Mouse (Mus musculus) liver, embryonic 13.5 days (tissue): ENCODE results near the gene Gm4871. TPM values are rescaled to one million over a fixed set of nuclear protein-coding genes. Genes with fewer than 3 reads are reported as not detected.

Source experiments
- ATAC-seq: fragments of 200-750 bp; cut with Nextera tagmentation; 2 replicates; pipeline ENCODE4 v1.8.0; 2017; ENCODE audit warnings: low read depth, mild to moderate bottlenecking, moderate number of reproducible peaks, moderate library complexity
- DNase-seq: peaks from one replicate; pipeline ENCODE4 v3.0.0; 2022
- H3K27ac ChIP-seq: fragments of 300-500 bp; sonication (generic); 2 replicates; pipeline ENCODE4 v1.5.1; 2015; ENCODE audit warnings: moderate library complexity, mild to moderate bottlenecking, inconsistent platforms
- H3K27me3 ChIP-seq: fragments of 300-500 bp; sonication (generic); 2 replicates; pipeline ENCODE4 v1.6.1; 2015; ENCODE audit warnings: mild to moderate bottlenecking, inconsistent platforms
- H3K36me3 ChIP-seq: fragments of 300-500 bp; sonication (generic); 2 replicates; pipeline ENCODE4 v1.6.1; 2015; ENCODE audit warnings: mild to moderate bottlenecking, inconsistent platforms
- H3K4me1 ChIP-seq: fragments of 300-500 bp; sonication (generic); replicated peaks from 2 replicates; pipeline ENCODE4 v1.6.1; 2015; ENCODE audit warnings: inconsistent platforms
- H3K4me2 ChIP-seq: fragments of 300-500 bp; sonication (generic); 2 replicates; pipeline ENCODE4 v1.6.1; 2015; ENCODE audit warnings: inconsistent platforms, mild to moderate bottlenecking, moderate library complexity
- H3K4me3 ChIP-seq: fragments of 300-500 bp; sonication (generic); replicated peaks from 2 replicates; pipeline ENCODE4 v1.5.1; 2015; ENCODE audit warnings: mild to moderate bottlenecking, inconsistent platforms
- H3K9ac ChIP-seq: fragments of 300-500 bp; sonication (generic); 2 replicates; pipeline ENCODE4 v1.6.1; 2015; ENCODE audit warnings: mild to moderate bottlenecking, inconsistent platforms
- H3K9me3 ChIP-seq: fragments of 300-500 bp; sonication (generic); replicated peaks from 2 replicates; pipeline ENCODE4 v1.6.1; 2016; ENCODE audit warnings: inconsistent platforms
- WGBS: fragments of 180-500 bp; shearing (Covaris S2); methylation state at CpG from one replicate; pipeline ENCODE4 v1.1.7; 2015; ENCODE audit not compliant: insufficient replicate concordance; 5-methylcytosine and 5-hydroxymethylcytosine counted together
- polyA plus RNA-seq: library from polyadenylated mRNA; unstranded; fragments of >200 nt; fragmentation: Nextera tagmentation; extraction: Ambion mirVana; gene quantifications from 2 replicates; pipeline ENCODE4 v1.2.1, GENCODE M21; 2015

Gene Gm4871
- polyA plus RNA-seq, 1 experiment from 2014 or later: not detected

GRCm38 (mm10) chr5:144990481-144990880, 42.1 kb downstream of the Gm4871 start:
- DNase-seq (no peak), ATAC-seq (no peak)
- H3K27ac ChIP-seq: no peak overlapping the region
- no peaks in the 10 kb centered on the region for H3K9me3 ChIP-seq
- H3K9ac ChIP-seq: no peak overlapping the region
- H3K4me1 ChIP-seq: no peaks in the 10 kb centered on the region
- no peak overlapping the region for H3K4me2 ChIP-seq
- WGBS: 67% methylated on average over 5 of the region's 5 CpGs
- H3K27me3 ChIP-seq: no peaks in the 10 kb centered on the region
- no peaks in the 10 kb centered on the region for H3K36me3 ChIP-seq
- no peak overlapping the region for H3K4me3 ChIP-seq

- WGBS: 56% methylated on average over 2 of the region's 2 CpGs
- no peaks in the 10 kb centered on the region for H3K27me3 ChIP-seq
- no peaks in the 10 kb centered on the region for H3K4me1 ChIP-seq
- no peak overlapping the region for H3K27ac ChIP-seq
- no peak overlapping the region for H3K4me3 ChIP-seq
- ATAC-seq (no peak), DNase-seq (no peak)
- no peaks in the 10 kb centered on the region for H3K36me3 ChIP-seq
- no peak overlapping the region for H3K9ac ChIP-seq
- no peak overlapping the region for H3K4me2 ChIP-seq
- H3K9me3 ChIP-seq: no peaks in the 10 kb centered on the region
Observed at GRCm38 (mm10) chr5:144990051-144990450, 42.5 kb downstream of the Gm4871 start.

GRCm38 (mm10) chr5:144989061-144989405, 43.5 kb downstream of the Gm4871 start:
- Histone ChIP-seq H3K4me3 (no peak overlapping the region), H3K4me1 (no peaks in the 10 kb centered on the region), H3K27ac (no peak overlapping the region), H3K9ac (no peak overlapping the region), H3K9me3 (no peaks in the 10 kb centered on the region; the same call in 1 of the 2 replicates), H3K27me3 (no peaks in the 10 kb centered on the region), H3K36me3 (no peaks in the 10 kb centered on the region), H3K4me2 (no peak overlapping the region)
- ATAC-seq: no peak
- DNase-seq: no peak
- WGBS: 84% methylated on average over 4 of the region's 4 CpGs

- no peaks in the 10 kb centered on the region; the same call in 1 of the 2 replicates for H3K9me3 ChIP-seq
- ATAC-seq: 0 out of 2 replicates have a peak, but pooled peaks have one; percentile 41
Observed at GRCm38 (mm10) chr5:144988340-144989060, 44.1 kb downstream of the Gm4871 start.

GRCm38 (mm10) chr5:144987561-144987960, 45.0 kb downstream of the Gm4871 start:
- Histone ChIP-seq H3K9ac (no peak overlapping the region), H3K27me3 (no peaks in the 10 kb centered on the region), H3K27ac (no peak overlapping the region), H3K4me3 (no peak overlapping the region), H3K4me1 (no peaks in the 10 kb centered on the region), H3K9me3 (peaks cover 3% of the 10 kb centered on the region; the same call in 1 of the 2 replicates), H3K36me3 (no peaks in the 10 kb centered on the region), H3K4me2 (no peak overlapping the region)
- WGBS: 73% methylated on average over 13 of the region's 13 CpGs
- no peak for DNase-seq
- ATAC-seq: no peak

More at GRCm38 (mm10) chr5:144988340-144989060, 44.1 kb downstream of the Gm4871 start:
- H3K4me2 ChIP-seq: no peak overlapping the region
- 31% methylated on average over 9 of the region's 9 CpGs for WGBS
- no peaks in the 10 kb centered on the region for H3K36me3 ChIP-seq
- no peak for DNase-seq
- H3K9ac ChIP-seq: no peak overlapping the region
- H3K4me1 ChIP-seq: no peaks in the 10 kb centered on the region
- H3K27ac ChIP-seq: no peak overlapping the region
- no peak overlapping the region for H3K4me3 ChIP-seq
- no peaks in the 10 kb centered on the region for H3K27me3 ChIP-seq

GRCm38 (mm10) chr5:144984839-144985238, 47.7 kb downstream of the Gm4871 start:
- Histone ChIP-seq H3K9me3 (peaks cover 3% of the 10 kb centered on the region; the same call in 1 of the 2 replicates), H3K36me3 (no peaks in the 10 kb centered on the region), H3K4me3 (no peak overlapping the region), H3K27me3 (no peaks in the 10 kb centered on the region), H3K4me1 (no peaks in the 10 kb centered on the region), H3K9ac (no peak overlapping the region), H3K27ac (no peak overlapping the region), H3K4me2 (no peak overlapping the region)
- DNase-seq: no peak
- WGBS: 77% methylated on average over 5 of the region's 5 CpGs
- no peak for ATAC-seq

- no peak for ATAC-seq
- H3K9ac ChIP-seq: no peak overlapping the region
- no peak for DNase-seq
- no peak overlapping the region for H3K4me2 ChIP-seq
- H3K27ac ChIP-seq: no peak overlapping the region
- H3K36me3 ChIP-seq: no peaks in the 10 kb centered on the region
- no peak overlapping the region for H3K4me3 ChIP-seq
- no peaks in the 10 kb centered on the region for H3K27me3 ChIP-seq
- 77% methylated on average over 3 of the region's 3 CpGs for WGBS
- no peaks in the 10 kb centered on the region for H3K4me1 ChIP-seq
- peaks cover 3% of the 10 kb centered on the region; the same call in 1 of the 2 replicates for H3K9me3 ChIP-seq
Observed at GRCm38 (mm10) chr5:144983227-144983626, 49.3 kb downstream of the Gm4871 start.

Other genes starting within 250 kb of the Gm4871 start
- 2.0 and 2.1 TPM in 2 replicates for gene Smurf1, start 66.9 kb downstream of the Gm4871 start, polyA plus RNA-seq
- not detected in 2 replicates for gene 1700018F24Rik, start 10.2 kb upstream of the Gm4871 start, polyA plus RNA-seq
- 65.3 and 65.8 TPM in 2 replicates for gene Arpc1a, start 51.1 kb upstream of the Gm4871 start, polyA plus RNA-seq
- gene Kpna7, start 51.3 kb upstream of the Gm4871 start, polyA plus RNA-seq: 0.05 and 0.06 TPM in 2 replicates
- gene Arpc1b, start 81.5 kb upstream of the Gm4871 start, polyA plus RNA-seq: 158 and 163 TPM in 2 replicates
- gene Pdap1, start 107.5 kb upstream of the Gm4871 start, polyA plus RNA-seq: 69.5 and 90.7 TPM in 2 replicates
- 164 and 177 TPM in 2 replicates for gene Bud31, start 107.6 kb upstream of the Gm4871 start, polyA plus RNA-seq
- gene Ptcd1, start 134.4 kb upstream of the Gm4871 start, polyA plus RNA-seq: 8.6 and 9.4 TPM in 2 replicates
- gene Cpsf4, start 134.5 kb upstream of the Gm4871 start, polyA plus RNA-seq: 32.4 and 34.7 TPM in 2 replicates
- 566 and 569 TPM in 2 replicates for gene Atp5j2, start 159.3 kb upstream of the Gm4871 start, polyA plus RNA-seq
- gene Zkscan14, start 169.1 kb upstream of the Gm4871 start, polyA plus RNA-seq: 5.9 and 6.0 TPM in 2 replicates
- 3.7 and 4.3 TPM in 2 replicates for gene Zkscan5, start 171.8 kb upstream of the Gm4871 start, polyA plus RNA-seq
- gene Zfp655, start 199.0 kb upstream of the Gm4871 start, polyA plus RNA-seq: 18.6 and 21.8 TPM in 2 replicates
- 0.10 and 0.18 TPM in 2 replicates for gene Zscan25, start 247.7 kb upstream of the Gm4871 start, polyA plus RNA-seq